Mouse (Mus musculus): ENCODE measurements at regions not wholly inside any gene's neighbourhood (a gene's known extent, or its start where the extent isn't known, plus 50 kb on each side); places are given as distances from the start of the nearest gene placed in this dataset.

GRCm38 (mm10) chr16:85738606-85739195, 64.2 kb downstream of the Adamts1 start:
- TF ChIP-seq CTCF (IDR thresholded peaks at IDR 0.05; ENCODE audit: low read depth, low read length), result no peak
- no peak for TF ChIP-seq POLR2A (IDR thresholded peaks at IDR 0.05; ENCODE audit: extremely low read depth, insufficient read depth, low read length)

Data from liver, adult 2 months (tissue).